Mouse (Mus musculus): Measurements from ENCODE around the gene Fbxo22. TPM values are rescaled to one million over a fixed set of nuclear protein-coding genes. Genes with fewer than 3 reads are reported as not detected.

The Fbxo22 gene
- polyA plus RNA-seq (2015; fragmentation: Nextera tagmentation; extraction: Ambion mirVana): 85.9 and 89.9 TPM in 2 replicates

GRCm38 (mm10) chr9:55208790-55209481, at the start of gene Fbxo22:
Gene Fbxo22, plus strand, starts transcription at chr9:55208925.
- peak within 1 kb of the TSS; percentile 84 for H3K27ac ChIP-seq (ENCODE audit: low read length)
- peaks cover 27% of the 10 kb centered on the region for H3K4me1 ChIP-seq (ENCODE audit: control insufficient read depth, insufficient read depth, low read length)
- peak within 1 kb of the TSS; percentile 84 for H3K4me2 ChIP-seq (ENCODE audit: low read length)
- peak within 1 kb of the TSS; percentile 92 for H3K4me3 ChIP-seq (ENCODE audit: low read depth, low read length)
- H3K27me3 ChIP-seq (ENCODE audit: control insufficient read depth, insufficient read depth, low read depth, low read length): no peaks in the 10 kb centered on the region
- no peaks in the 10 kb centered on the region for H3K9me3 ChIP-seq (replicated peaks; ENCODE audit: control insufficient read depth, low read length, poor library complexity, severe bottlenecking)
- H3K36me3 ChIP-seq (ENCODE audit: control insufficient read depth, insufficient read depth, low read length): peaks cover 2% of the 10 kb centered on the region
- under 1% methylated on average over 62 of the region's 65 CpGs for WGBS
- ATAC-seq: peak; percentile 100
- peak within 1 kb of the TSS; percentile 97 for H3K9ac ChIP-seq (ENCODE audit: low read depth, low read length)

DNA sequence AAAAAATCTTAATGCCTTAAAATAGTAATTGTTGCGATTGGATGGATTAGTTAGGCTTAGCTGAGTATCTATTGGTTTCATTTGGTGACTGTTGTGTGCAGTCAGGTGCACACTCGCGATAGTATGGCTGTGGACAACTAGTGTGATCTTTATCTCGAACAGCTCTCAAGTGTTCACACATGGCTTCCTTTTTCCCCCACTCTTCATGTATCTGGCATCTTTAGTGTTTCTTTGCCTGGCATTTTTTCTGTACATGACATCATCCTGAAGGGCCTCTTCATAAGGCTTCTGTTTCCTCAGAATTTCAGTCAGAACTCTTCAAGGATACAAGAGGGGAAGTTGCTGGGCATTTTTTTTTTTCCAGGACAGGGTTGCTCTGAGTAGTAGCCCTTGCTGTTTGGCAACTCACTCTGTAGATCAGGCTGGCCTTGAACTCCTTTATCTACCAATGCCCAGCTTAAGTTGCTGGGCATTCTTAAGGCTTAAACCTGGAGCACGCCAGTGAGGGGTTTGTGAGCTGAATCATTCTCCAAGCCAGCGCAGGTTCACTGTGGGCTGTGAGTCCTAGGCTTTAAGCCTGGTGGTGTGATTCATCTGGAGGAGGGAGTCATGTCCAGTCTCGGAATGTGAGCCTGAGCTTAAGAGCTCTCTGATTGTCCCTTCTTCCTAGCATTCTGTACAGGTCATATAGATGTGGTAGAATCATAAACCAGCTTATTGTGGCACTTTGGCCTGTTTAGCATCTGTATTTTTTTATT, 37.9 kb upstream of the Fbxo22 start:
- H3K9me3 ChIP-seq (replicated peaks; ENCODE audit: control insufficient read depth, low read length, poor library complexity, severe bottlenecking): no peaks in the 10 kb centered on the region
- no peaks in the 10 kb centered on the region for H3K27me3 ChIP-seq (ENCODE audit: control insufficient read depth, insufficient read depth, low read depth, low read length)
- no peaks in the 10 kb centered on the region; the same call in 1 of the 2 replicates for H3K36me3 ChIP-seq (ENCODE audit: control insufficient read depth, insufficient read depth, low read length)
- H3K4me3 ChIP-seq (ENCODE audit: low read depth, low read length): no peak overlapping the region
- no peak overlapping the region for H3K27ac ChIP-seq (ENCODE audit: low read length)
- no peak overlapping the region for H3K4me2 ChIP-seq (ENCODE audit: low read length)
- no peaks in the 10 kb centered on the region for H3K4me1 ChIP-seq (ENCODE audit: control insufficient read depth, insufficient read depth, low read length)
- H3K9ac ChIP-seq (ENCODE audit: low read depth, low read length): no peak overlapping the region
- WGBS: 84% methylated on average over 7 of the region's 7 CpGs
- no peak for ATAC-seq

DNA sequence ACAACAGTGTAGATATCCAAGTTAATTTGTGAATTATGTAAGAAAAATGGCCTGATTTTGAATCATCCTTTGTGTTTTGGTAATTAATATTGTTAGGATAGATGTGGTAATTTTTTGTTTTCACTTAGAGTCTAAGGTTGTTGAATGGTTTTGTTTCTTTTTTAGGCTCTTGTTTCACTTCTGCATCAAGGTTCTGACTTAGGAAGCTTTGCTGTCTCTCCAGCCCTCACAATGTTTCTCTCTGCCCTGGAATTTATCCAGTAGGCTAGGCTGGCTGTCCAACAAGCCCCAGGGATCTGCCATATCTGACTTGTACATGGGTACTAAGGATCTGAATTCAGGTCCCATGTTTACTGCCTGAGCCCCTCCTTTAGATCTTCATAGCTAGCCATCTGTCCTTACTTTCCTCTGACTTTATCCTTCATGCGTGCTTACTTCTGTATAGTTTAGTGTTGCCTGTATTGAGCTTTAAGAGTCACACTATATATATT, 36.5 kb upstream of the Fbxo22 start:
- H3K27ac ChIP-seq (ENCODE audit: low read length): no peak overlapping the region
- no peaks in the 10 kb centered on the region for H3K9me3 ChIP-seq (replicated peaks; ENCODE audit: control insufficient read depth, low read length, poor library complexity, severe bottlenecking)
- no peaks in the 10 kb centered on the region; the same call in 1 of the 2 replicates for H3K36me3 ChIP-seq (ENCODE audit: control insufficient read depth, insufficient read depth, low read length)
- no peak overlapping the region for H3K4me2 ChIP-seq (ENCODE audit: low read length)
- H3K9ac ChIP-seq (ENCODE audit: low read depth, low read length): no peak overlapping the region
- H3K27me3 ChIP-seq (ENCODE audit: control insufficient read depth, insufficient read depth, low read depth, low read length): no peaks in the 10 kb centered on the region
- no peak overlapping the region for H3K4me3 ChIP-seq (ENCODE audit: low read depth, low read length)
- WGBS: 100% methylated on average over 1 of the region's 1 CpGs
- no peaks in the 10 kb centered on the region for H3K4me1 ChIP-seq (ENCODE audit: control insufficient read depth, insufficient read depth, low read length)
- no peak for ATAC-seq

- WGBS: 74% methylated on average over 2 of the region's 2 CpGs
- H3K27me3 ChIP-seq (ENCODE audit: control insufficient read depth, insufficient read depth, low read depth, low read length): no peaks in the 10 kb centered on the region
- H3K4me2 ChIP-seq (ENCODE audit: low read length): no peak overlapping the region
- H3K9ac ChIP-seq (ENCODE audit: low read depth, low read length): no peak overlapping the region
- H3K4me3 ChIP-seq (ENCODE audit: low read depth, low read length): no peak overlapping the region
- no peak for ATAC-seq
- no peaks in the 10 kb centered on the region; the same call in 1 of the 2 replicates for H3K36me3 ChIP-seq (ENCODE audit: control insufficient read depth, insufficient read depth, low read length)
- H3K9me3 ChIP-seq (replicated peaks; ENCODE audit: control insufficient read depth, low read length, poor library complexity, severe bottlenecking): no peaks in the 10 kb centered on the region
- H3K27ac ChIP-seq (ENCODE audit: low read length): no peak overlapping the region
- H3K4me1 ChIP-seq (ENCODE audit: control insufficient read depth, insufficient read depth, low read length): no peaks in the 10 kb centered on the region
Observed at GRCm38 (mm10) chr9:55174235-55174634, 34.5 kb upstream of the Fbxo22 start.

DNA sequence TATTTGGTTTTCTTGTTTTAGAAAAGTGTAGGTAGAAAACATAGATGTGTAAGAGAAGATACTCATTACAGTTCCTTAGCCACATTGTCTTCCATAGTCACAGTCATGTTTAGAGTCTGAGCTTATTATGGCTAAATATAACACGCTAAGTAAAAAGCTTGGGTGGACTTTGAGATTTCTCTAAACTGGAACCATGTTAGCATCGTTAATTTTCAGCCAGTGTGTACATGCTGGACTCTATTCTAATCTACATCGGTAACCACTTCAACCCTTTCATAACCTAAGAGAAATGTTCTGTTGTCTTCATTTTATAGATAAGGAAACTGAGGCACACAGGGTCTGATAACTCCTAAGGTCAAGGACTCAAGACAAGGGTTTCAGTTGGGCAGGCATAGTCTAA, 12.8 kb upstream of the Fbxo22 start:
- no peaks in the 10 kb centered on the region for H3K9me3 ChIP-seq (replicated peaks; ENCODE audit: control insufficient read depth, low read length, poor library complexity, severe bottlenecking)
- WGBS: 95% methylated on average over 3 of the region's 3 CpGs
- no peak overlapping the region for H3K4me2 ChIP-seq (ENCODE audit: low read length)
- ATAC-seq: no peak
- no peaks in the 10 kb centered on the region for H3K4me1 ChIP-seq (ENCODE audit: control insufficient read depth, insufficient read depth, low read length)
- H3K27ac ChIP-seq (ENCODE audit: low read length): no peak overlapping the region
- no peak overlapping the region for H3K9ac ChIP-seq (ENCODE audit: low read depth, low read length)
- H3K27me3 ChIP-seq (ENCODE audit: control insufficient read depth, insufficient read depth, low read depth, low read length): no peaks in the 10 kb centered on the region
- H3K36me3 ChIP-seq (ENCODE audit: control insufficient read depth, insufficient read depth, low read length): peaks cover 4% of the 10 kb centered on the region; the same call in 1 of the 2 replicates
- no peak overlapping the region for H3K4me3 ChIP-seq (ENCODE audit: low read depth, low read length)

- Histone ChIP-seq H3K27ac (ENCODE audit: low read length) (no peak overlapping the region), H3K9me3 (replicated peaks; ENCODE audit: control insufficient read depth, low read length, poor library complexity, severe bottlenecking) (no peaks in the 10 kb centered on the region), H3K4me2 (ENCODE audit: low read length) (no peak overlapping the region), H3K27me3 (ENCODE audit: control insufficient read depth, insufficient read depth, low read depth, low read length) (no peaks in the 10 kb centered on the region), H3K36me3 (ENCODE audit: control insufficient read depth, insufficient read depth, low read length) (peaks cover 9% of the 10 kb centered on the region; the same call in 1 of the 2 replicates), H3K9ac (ENCODE audit: low read depth, low read length) (no peak overlapping the region), H3K4me1 (ENCODE audit: control insufficient read depth, insufficient read depth, low read length) (no peaks in the 10 kb centered on the region), H3K4me3 (ENCODE audit: low read depth, low read length) (no peak overlapping the region)
- 100% methylated on average over 1 of the region's 1 CpGs for WGBS
- no peak for ATAC-seq
Observed at GRCm38 (mm10) chr9:55198260-55198659, 10.5 kb upstream of the Fbxo22 start.

- no peak for ATAC-seq
- peaks cover 9% of the 10 kb centered on the region; the same call in 1 of the 2 replicates for H3K36me3 ChIP-seq (ENCODE audit: control insufficient read depth, insufficient read depth, low read length)
- H3K9me3 ChIP-seq (replicated peaks; ENCODE audit: control insufficient read depth, low read length, poor library complexity, severe bottlenecking): no peaks in the 10 kb centered on the region
- H3K9ac ChIP-seq (ENCODE audit: low read depth, low read length): no peak overlapping the region
- H3K4me1 ChIP-seq (ENCODE audit: control insufficient read depth, insufficient read depth, low read length): no peaks in the 10 kb centered on the region
- H3K27ac ChIP-seq (ENCODE audit: low read length): no peak overlapping the region
- no peak overlapping the region for H3K4me2 ChIP-seq (ENCODE audit: low read length)
- 43% methylated on average over 2 of the region's 2 CpGs for WGBS
- no peak overlapping the region for H3K4me3 ChIP-seq (ENCODE audit: low read depth, low read length)
- no peaks in the 10 kb centered on the region for H3K27me3 ChIP-seq (ENCODE audit: control insufficient read depth, insufficient read depth, low read depth, low read length)
Observed at GRCm38 (mm10) chr9:55199348-55199747, 9.4 kb upstream of the Fbxo22 start.

GRCm38 (mm10) chr9:55208458-55208789, 301 bp upstream of the Fbxo22 start:
- H3K4me1 ChIP-seq (ENCODE audit: control insufficient read depth, insufficient read depth, low read length): peaks cover 27% of the 10 kb centered on the region
- H3K27me3 ChIP-seq (ENCODE audit: control insufficient read depth, insufficient read depth, low read depth, low read length): no peaks in the 10 kb centered on the region
- peak overlapping the region; percentile 84 for H3K27ac ChIP-seq (ENCODE audit: low read length)
- ATAC-seq: peak; percentile 46
- WGBS: 0% methylated on average over 2 of the region's 2 CpGs
- H3K36me3 ChIP-seq (ENCODE audit: control insufficient read depth, insufficient read depth, low read length): no peaks in the 10 kb centered on the region
- H3K4me2 ChIP-seq (ENCODE audit: low read length): peak overlapping the region; percentile 84
- peak overlapping the region; percentile 97 for H3K9ac ChIP-seq (ENCODE audit: low read depth, low read length)
- peak overlapping the region; percentile 92 for H3K4me3 ChIP-seq (ENCODE audit: low read depth, low read length)
- no peaks in the 10 kb centered on the region for H3K9me3 ChIP-seq (replicated peaks; ENCODE audit: control insufficient read depth, low read length, poor library complexity, severe bottlenecking)

DNA sequence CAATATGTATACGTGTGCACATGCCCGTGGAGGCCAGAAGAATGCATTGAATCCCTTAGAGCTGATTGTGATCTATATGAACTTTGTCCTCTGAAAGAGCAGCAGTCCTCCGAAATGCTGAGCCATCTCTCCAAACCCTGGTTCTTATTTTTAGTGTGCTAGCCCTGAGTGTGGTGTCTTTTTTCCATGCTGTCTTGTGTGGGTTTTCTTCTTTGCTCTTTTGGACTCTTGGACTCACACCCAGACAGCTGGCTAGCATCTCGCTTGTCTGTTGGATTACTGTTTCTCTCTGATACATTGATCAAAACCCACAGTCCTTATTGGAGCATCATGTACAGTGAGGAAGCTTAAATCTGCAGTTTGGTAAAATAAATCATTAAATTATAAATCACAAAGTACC, 2.9 kb downstream of the Fbxo22 start:
- Histone ChIP-seq H3K9me3 (replicated peaks; ENCODE audit: control insufficient read depth, low read length, poor library complexity, severe bottlenecking) (no peaks in the 10 kb centered on the region), H3K27ac (ENCODE audit: low read length) (no peak overlapping the region), H3K4me2 (ENCODE audit: low read length) (no peak overlapping the region), H3K36me3 (ENCODE audit: control insufficient read depth, insufficient read depth, low read length) (peaks cover 21% of the 10 kb centered on the region), H3K27me3 (ENCODE audit: control insufficient read depth, insufficient read depth, low read depth, low read length) (no peaks in the 10 kb centered on the region), H3K9ac (ENCODE audit: low read depth, low read length) (no peak overlapping the region), H3K4me1 (ENCODE audit: control insufficient read depth, insufficient read depth, low read length) (peaks cover 27% of the 10 kb centered on the region), H3K4me3 (ENCODE audit: low read depth, low read length) (no peak overlapping the region)
- WGBS: 84% methylated on average over 4 of the region's 4 CpGs
- ATAC-seq: no peak
